Mouse (Mus musculus) kidney, embryonic 15.5 days (tissue): Measurements from ENCODE around the gene Gfap. TPM values are rescaled to one million over a fixed set of nuclear protein-coding genes. Genes with fewer than 3 reads are reported as not detected.

ENCODE experiments used
- ATAC-seq: fragments of 200-750 bp; cut with Nextera tagmentation; replicated peaks from 2 replicates; pipeline ENCODE4 v1.8.0; 2017; ENCODE audit warnings: moderate TSS enrichment; ENCODE audit not compliant: low FRiP score
- H3K27ac ChIP-seq: fragments of 300-500 bp; sonication (generic); 2 replicates; pipeline ENCODE4 v1.5.1; 2015; ENCODE audit warnings: mild to moderate bottlenecking, inconsistent platforms
- H3K27me3 ChIP-seq: fragments of 300-500 bp; sonication (generic); 2 replicates; pipeline ENCODE4 v1.6.1; 2015; ENCODE audit warnings: inconsistent platforms
- H3K36me3 ChIP-seq: fragments of 300-500 bp; sonication (generic); 2 replicates; pipeline ENCODE4 v1.6.1; 2015; ENCODE audit warnings: inconsistent platforms
- H3K4me1 ChIP-seq: fragments of 300-500 bp; sonication (generic); 2 replicates; pipeline ENCODE4 v1.6.1; 2015; ENCODE audit warnings: inconsistent platforms
- H3K4me2 ChIP-seq: fragments of 300-500 bp; sonication (generic); 2 replicates; pipeline ENCODE4 v1.6.1; 2015; ENCODE audit warnings: moderate library complexity, mild to moderate bottlenecking, inconsistent platforms
- H3K4me3 ChIP-seq: fragments of 300-500 bp; sonication (generic); replicated peaks from 2 replicates; pipeline ENCODE4 v1.5.1; 2015; ENCODE audit warnings: mild to moderate bottlenecking, inconsistent platforms
- H3K9ac ChIP-seq: fragments of 300-500 bp; sonication (generic); 2 replicates; pipeline ENCODE4 v1.6.1; 2015; ENCODE audit warnings: mild to moderate bottlenecking, inconsistent platforms
- H3K9me3 ChIP-seq: fragments of 300-500 bp; sonication (generic); replicated peaks from 2 replicates; pipeline ENCODE4 v1.6.1; 2016; ENCODE audit warnings: inconsistent platforms
- WGBS: fragments of 180-500 bp; shearing (Covaris S2); methylation state at CpG from one replicate; pipeline ENCODE4 v1.1.7; 2015; ENCODE audit warnings: mixed read lengths; 5-methylcytosine and 5-hydroxymethylcytosine counted together
- polyA plus RNA-seq: library from polyadenylated mRNA; unstranded; fragments of >200 nt; fragmentation: Nextera tagmentation; extraction: Ambion mirVana; gene quantifications from 2 replicates; pipeline ENCODE4 v1.2.1, GENCODE M21; 2015

Gene Gfap
- polyA plus RNA-seq, 1 experiment from 2014 or later = 0.32 TPM

- no peaks in the 10 kb centered on the region for H3K4me1 ChIP-seq
- peaks cover 98% of the 10 kb centered on the region for H3K36me3 ChIP-seq
- no peak overlapping the region for H3K27ac ChIP-seq
- H3K4me3 ChIP-seq = no peak overlapping the region
- H3K9me3 ChIP-seq = no peaks in the 10 kb centered on the region
- no peaks in the 10 kb centered on the region for H3K27me3 ChIP-seq
- no peak overlapping the region for H3K4me2 ChIP-seq
- no peak for ATAC-seq
- WGBS = 93% methylated on average over 8 of the region's 8 CpGs
- H3K9ac ChIP-seq = no peak overlapping the region
Measured at GRCm38 (mm10) chr11:102859933-102860332, 40.8 kb downstream of the Gfap start.

GRCm38 (mm10) chr11:102858951-102859350, 41.8 kb downstream of the Gfap start:
- 74% methylated on average over 11 of the region's 11 CpGs for WGBS
- no peaks in the 10 kb centered on the region for H3K27me3 ChIP-seq
- H3K36me3 ChIP-seq = peaks cover 99% of the 10 kb centered on the region
- no peak overlapping the region for H3K9ac ChIP-seq
- no peaks in the 10 kb centered on the region for H3K9me3 ChIP-seq
- no peaks in the 10 kb centered on the region for H3K4me1 ChIP-seq
- no peak overlapping the region for H3K27ac ChIP-seq
- no peak overlapping the region for H3K4me2 ChIP-seq
- ATAC-seq = no peak
- H3K4me3 ChIP-seq = no peak overlapping the region

GRCm38 (mm10) chr11:102855941-102856340, 44.8 kb downstream of the Gfap start:
- H3K4me2 ChIP-seq = no peak overlapping the region
- H3K9me3 ChIP-seq = no peaks in the 10 kb centered on the region
- 81% methylated on average over 6 of the region's 6 CpGs for WGBS
- peaks cover 97% of the 10 kb centered on the region for H3K36me3 ChIP-seq
- H3K27ac ChIP-seq = no peak overlapping the region
- H3K27me3 ChIP-seq = no peaks in the 10 kb centered on the region
- no peak overlapping the region for H3K4me3 ChIP-seq
- no peak overlapping the region for H3K9ac ChIP-seq
- H3K4me1 ChIP-seq = no peaks in the 10 kb centered on the region
- ATAC-seq = no peak

- no peak overlapping the region for H3K4me2 ChIP-seq
- no peaks in the 10 kb centered on the region for H3K27me3 ChIP-seq
- H3K36me3 ChIP-seq = peaks cover 97% of the 10 kb centered on the region
- no peak overlapping the region for H3K4me3 ChIP-seq
- H3K27ac ChIP-seq = no peak overlapping the region
- H3K4me1 ChIP-seq = no peaks in the 10 kb centered on the region
- H3K9me3 ChIP-seq = no peaks in the 10 kb centered on the region
- ATAC-seq = no peak
- no peak overlapping the region for H3K9ac ChIP-seq
Measured at GRCm38 (mm10) chr11:102853760-102854159, 47.0 kb downstream of the Gfap start.

GRCm38 (mm10) chr11:102851883-102852282, 48.8 kb downstream of the Gfap start:
- Histone ChIP-seq H3K9ac (no peak overlapping the region), H3K4me3 (no peak overlapping the region), H3K27ac (no peak overlapping the region), H3K36me3 (peaks cover 97% of the 10 kb centered on the region), H3K4me1 (no peaks in the 10 kb centered on the region), H3K27me3 (no peaks in the 10 kb centered on the region), H3K9me3 (no peaks in the 10 kb centered on the region), H3K4me2 (no peak overlapping the region)
- 62% methylated on average over 5 of the region's 5 CpGs for WGBS
- ATAC-seq = 0 out of 2 replicates have a peak, but pooled peaks have one; percentile 56

- no peak overlapping the region for H3K9ac ChIP-seq
- no peak for ATAC-seq
- peaks cover 100% of the 10 kb centered on the region for H3K36me3 ChIP-seq
- H3K4me1 ChIP-seq = no peaks in the 10 kb centered on the region
- H3K27me3 ChIP-seq = no peaks in the 10 kb centered on the region
- H3K4me3 ChIP-seq = no peak overlapping the region
- no peaks in the 10 kb centered on the region for H3K9me3 ChIP-seq
- no peak overlapping the region for H3K4me2 ChIP-seq
- 61% methylated on average over 10 of the region's 10 CpGs for WGBS
- H3K27ac ChIP-seq = peak overlapping the region; percentile 2; the same call in 1 of the 2 replicates
Measured at GRCm38 (mm10) chr11:102845926-102846325, 54.8 kb downstream of the Gfap start.

- H3K27me3 ChIP-seq = no peaks in the 10 kb centered on the region
- no peak for ATAC-seq
- H3K4me3 ChIP-seq = no peak overlapping the region
- WGBS = 90% methylated on average over 9 of the region's 9 CpGs
- H3K27ac ChIP-seq = peak overlapping the region; percentile 14; the same call in 1 of the 2 replicates
- H3K9ac ChIP-seq = no peak overlapping the region
- H3K4me1 ChIP-seq = no peaks in the 10 kb centered on the region
- H3K36me3 ChIP-seq = peaks cover 73% of the 10 kb centered on the region
- H3K4me2 ChIP-seq = no peak overlapping the region
- H3K9me3 ChIP-seq = no peaks in the 10 kb centered on the region
Measured at GRCm38 (mm10) chr11:102838616-102839150, 62.0 kb downstream of the Gfap start.

- 92% methylated on average over 2 of the region's 2 CpGs for WGBS
- H3K4me2 ChIP-seq = no peak overlapping the region
- no peak overlapping the region for H3K9ac ChIP-seq
- H3K27ac ChIP-seq = no peak overlapping the region
- peaks cover 1% of the 10 kb centered on the region for H3K4me1 ChIP-seq
- no peak overlapping the region for H3K4me3 ChIP-seq
- ATAC-seq = no peak
- no peaks in the 10 kb centered on the region for H3K27me3 ChIP-seq
- peaks cover 67% of the 10 kb centered on the region for H3K36me3 ChIP-seq
- H3K9me3 ChIP-seq = no peaks in the 10 kb centered on the region
Measured at GRCm38 (mm10) chr11:102838126-102838525, 62.6 kb downstream of the Gfap start.

- ATAC-seq = no peak
- no peaks in the 10 kb centered on the region for H3K9me3 ChIP-seq
- H3K4me2 ChIP-seq = no peak overlapping the region
- H3K9ac ChIP-seq = no peak overlapping the region
- no peak overlapping the region for H3K4me3 ChIP-seq
- peaks cover 9% of the 10 kb centered on the region for H3K4me1 ChIP-seq
- no peaks in the 10 kb centered on the region for H3K27me3 ChIP-seq
- no peak overlapping the region for H3K27ac ChIP-seq
- peaks cover 60% of the 10 kb centered on the region for H3K36me3 ChIP-seq
- WGBS = 90% methylated on average over 1 of the region's 1 CpGs
Measured at GRCm38 (mm10) chr11:102837385-102837784, 63.3 kb downstream of the Gfap start.

Other genes starting within 250 kb of the Gfap start
- gene Meioc, start 237.2 kb downstream of the Gfap start, polyA plus RNA-seq = 0.49 and 0.50 TPM in 2 replicates
- gene Ccdc43, start 203.1 kb downstream of the Gfap start, polyA plus RNA-seq = 48.7 and 56.0 TPM in 2 replicates
- gene Adam11, start 139.5 kb downstream of the Gfap start, polyA plus RNA-seq = 7.9 and 11.3 TPM in 2 replicates
- gene Gjc1, start 81.2 kb downstream of the Gfap start, polyA plus RNA-seq = 59.2 and 63.7 TPM in 2 replicates
- 0.48 and 0.71 TPM in 2 replicates for gene Higd1b, start 65.1 kb downstream of the Gfap start, polyA plus RNA-seq
- gene Eftud2, start 19.9 kb downstream of the Gfap start, polyA plus RNA-seq = 210 and 240 TPM in 2 replicates
- gene Ccdc103, start 19.7 kb downstream of the Gfap start, polyA plus RNA-seq = 1.2 and 1.7 TPM in 2 replicates
- gene Fam187a, start 15.7 kb downstream of the Gfap start, polyA plus RNA-seq = not detected in 2 replicates
- 10.7 and 12.4 TPM in 2 replicates for gene Kif18b, start 24.2 kb upstream of the Gfap start, polyA plus RNA-seq
- gene C1ql1, start 45.8 kb upstream of the Gfap start, polyA plus RNA-seq = 3.7 and 4.2 TPM in 2 replicates
- gene Nmt1, start 127.3 kb upstream of the Gfap start, polyA plus RNA-seq = 59.2 and 63.2 TPM in 2 replicates
- gene Dcakd, start 127.4 kb upstream of the Gfap start, polyA plus RNA-seq = 165 and 187 TPM in 2 replicates
- 6.2 and 6.4 TPM in 2 replicates for gene Plcd3, start 200.7 kb upstream of the Gfap start, polyA plus RNA-seq
- gene Acbd4, start 200.8 kb upstream of the Gfap start, polyA plus RNA-seq = 19.4 and 25.3 TPM in 2 replicates
- 5.0 and 5.5 TPM in 2 replicates for gene Hexim1, start 215.3 kb upstream of the Gfap start, polyA plus RNA-seq
- gene Hexim2, start 231.5 kb upstream of the Gfap start, polyA plus RNA-seq = 9.2 and 10.7 TPM in 2 replicates